Mouse (Mus musculus): ENCODE data around the gene Ift43. TPM values are rescaled to one million over a fixed set of nuclear protein-coding genes. Genes with fewer than 3 reads are reported as not detected.

The Ift43 gene
- total RNA-seq, 1 experiment: 16.9 TPM

DNA sequence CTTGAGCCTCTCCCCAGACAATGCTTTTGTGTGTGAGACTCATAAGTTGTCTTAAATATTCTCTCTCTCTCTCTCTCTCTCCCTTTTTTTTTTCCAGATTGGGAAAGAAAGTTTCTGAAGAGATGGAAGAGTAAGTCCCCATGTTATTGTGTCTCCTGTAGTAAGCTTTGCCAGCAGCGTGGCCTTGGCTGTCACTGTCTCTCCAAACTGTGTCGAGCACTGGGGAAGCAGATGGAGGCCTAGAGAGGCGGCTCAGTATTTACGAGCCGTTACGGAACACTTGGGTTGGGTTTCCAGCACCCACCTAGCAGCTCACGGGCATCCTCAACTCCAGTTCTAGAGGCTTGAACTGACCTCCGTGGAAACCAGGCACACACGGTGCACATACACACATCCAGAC, 56.4 kb downstream of the Ift43 start:
- DNase-seq (ENCODE audit: low read depth, low spot score): no peak
- in situ Hi-C loops (cut with MboI; ENCODE audit: low sequenced_read_pairs in 2 of 2, unreplicated experiment in 2 of 2): loop anchor here in 1 of 2 experiments (25.0 kb wide), 1 partner anchor 474 kb away; no protein-coding TSS in a partner anchor
- Histone ChIP-seq H3K9ac (ENCODE audit: insufficient read depth, low read depth, low read length, poor library complexity, severe bottlenecking) (no peak overlapping the region), H3K4me3 (ENCODE audit: insufficient read depth in 1 of 2, low read depth in 1 of 2, low read length in 2 of 2, poor library complexity in 1 of 2, severe bottlenecking in 1 of 2) (no peak overlapping the region), H3K9me3 (ENCODE audit: control insufficient read depth, insufficient read depth, low read depth, low read length) (no peaks in the 10 kb centered on the region), H3K4me1 (ENCODE audit: control insufficient read depth in 2 of 2, insufficient read depth in 2 of 2, low read length in 2 of 2, poor library complexity in 1 of 2) (peaks cover 0 to 5% of the 10 kb centered on the region in 2 experiments; a peak in 1 of 4 replicates), H3K27ac (ENCODE audit: insufficient read depth, low read depth, low read length, poor library complexity, severe bottlenecking) (no peak overlapping the region), H3K36me3 (ENCODE audit: control insufficient read depth, insufficient read depth, low read length, poor library complexity, severe bottlenecking) (no peaks in the 10 kb centered on the region; the same call in 1 of the 2 replicates)
- TF ChIP-seq CHD2 (IDR thresholded peaks at IDR 0.05; ENCODE audit: low read depth, low read length) (no peak), MAFK (IDR thresholded peaks at IDR 0.05; ENCODE audit: insufficient read depth, low read depth, low read length) (no peak), ZC3H11A (IDR thresholded peaks at IDR 0.05; ENCODE audit: borderline replicate concordance, low read depth, low read length) (no peak)

GRCm38 (mm10) chr12:86142389-86142788, 60.0 kb downstream of the Ift43 start:
- TF ChIP-seq HCFC1 (IDR thresholded peaks at IDR 0.05; ENCODE audit: borderline replicate concordance, insufficient read depth, low read length) (no peak), MAFK (IDR thresholded peaks at IDR 0.05; ENCODE audit: insufficient read depth, low read depth, low read length) (peak; percentile 70), ZC3H11A (IDR thresholded peaks at IDR 0.05; ENCODE audit: borderline replicate concordance, low read depth, low read length) (no peak), CHD2 (IDR thresholded peaks at IDR 0.05; ENCODE audit: low read depth, low read length) (no peak)
- Histone ChIP-seq H3K4me1 (ENCODE audit: control insufficient read depth in 2 of 2, insufficient read depth in 2 of 2, low read length in 2 of 2, poor library complexity in 1 of 2) (peaks cover 4 to 5% of the 10 kb centered on the region in 2 experiments; a peak in 2 of 4 replicates), H3K36me3 (ENCODE audit: control insufficient read depth, insufficient read depth, low read length, poor library complexity, severe bottlenecking) (no peaks in the 10 kb centered on the region; the same call in 1 of the 2 replicates), H3K27ac (ENCODE audit: insufficient read depth, low read depth, low read length, poor library complexity, severe bottlenecking) (no peak overlapping the region), H3K9me3 (ENCODE audit: control insufficient read depth, insufficient read depth, low read depth, low read length) (no peaks in the 10 kb centered on the region), H3K4me3 (ENCODE audit: insufficient read depth in 1 of 2, low read depth in 1 of 2, low read length in 2 of 2, poor library complexity in 1 of 2, severe bottlenecking in 1 of 2) (no peak overlapping the region), H3K9ac (ENCODE audit: insufficient read depth, low read depth, low read length, poor library complexity, severe bottlenecking) (no peak overlapping the region)
- DNase-seq (ENCODE audit: low read depth, low spot score): no peak
- in situ Hi-C loops (cut with MboI; ENCODE audit: low sequenced_read_pairs in 2 of 2, unreplicated experiment in 2 of 2): loop anchor here in 1 of 2 experiments (25.0 kb wide), 1 partner anchor 470 kb away; no protein-coding TSS in a partner anchor

DNA sequence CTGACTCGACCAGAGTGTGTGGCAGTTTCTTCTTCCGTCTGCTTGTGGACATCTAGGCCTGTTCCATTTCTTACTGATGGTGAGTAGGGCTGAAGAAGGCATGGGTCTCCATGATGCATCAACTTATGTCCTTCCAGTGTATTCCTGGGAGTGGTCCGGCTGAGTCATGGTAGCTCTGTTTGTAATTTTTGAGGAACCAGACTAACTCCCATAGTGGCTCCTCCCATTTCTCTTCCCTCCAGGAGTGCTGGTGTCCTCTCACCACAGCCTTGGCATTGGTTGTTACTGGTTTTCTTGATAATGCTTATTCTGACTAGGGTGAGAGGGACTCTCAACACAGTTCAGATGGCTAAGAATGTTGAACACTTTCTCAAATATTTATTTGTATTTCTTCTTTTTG, 63.9 kb downstream of the Ift43 start:
- Histone ChIP-seq H3K9ac (ENCODE audit: insufficient read depth, low read depth, low read length, poor library complexity, severe bottlenecking) (no peak overlapping the region), H3K9me3 (ENCODE audit: control insufficient read depth, insufficient read depth, low read depth, low read length) (no peaks in the 10 kb centered on the region), H3K4me3 (ENCODE audit: insufficient read depth in 1 of 2, low read depth in 1 of 2, low read length in 2 of 2, poor library complexity in 1 of 2, severe bottlenecking in 1 of 2) (no peak overlapping the region), H3K36me3 (ENCODE audit: control insufficient read depth, insufficient read depth, low read length, poor library complexity, severe bottlenecking) (no peaks in the 10 kb centered on the region), H3K4me1 (ENCODE audit: control insufficient read depth in 2 of 2, insufficient read depth in 2 of 2, low read length in 2 of 2, poor library complexity in 1 of 2) (peaks cover 4 to 5% of the 10 kb centered on the region in 2 experiments; a peak in 2 of 4 replicates), H3K27ac (ENCODE audit: insufficient read depth, low read depth, low read length, poor library complexity, severe bottlenecking) (no peak overlapping the region)
- TF ChIP-seq ZC3H11A (IDR thresholded peaks at IDR 0.05; ENCODE audit: borderline replicate concordance, low read depth, low read length): no peak
- TF ChIP-seq MAFK (IDR thresholded peaks at IDR 0.05; ENCODE audit: insufficient read depth, low read depth, low read length): no peak
- no peak for TF ChIP-seq HCFC1 (IDR thresholded peaks at IDR 0.05; ENCODE audit: borderline replicate concordance, insufficient read depth, low read length)
- TF ChIP-seq CHD2 (IDR thresholded peaks at IDR 0.05; ENCODE audit: low read depth, low read length): no peak
- no peak for TF ChIP-seq ZNF384 (IDR thresholded peaks at IDR 0.05; ENCODE audit: low read depth, low read length)
- in situ Hi-C loops (cut with MboI; ENCODE audit: low sequenced_read_pairs in 2 of 2, unreplicated experiment in 2 of 2): loop anchor here in 1 of 2 experiments (25.0 kb wide), 1 partner anchor 466 kb away; no protein-coding TSS in a partner anchor
- no peak for DNase-seq (ENCODE audit: low read depth, low spot score)

GRCm38 (mm10) chr12:86148271-86148670, 65.9 kb downstream of the Ift43 start:
- Histone ChIP-seq H3K36me3 (ENCODE audit: control insufficient read depth, insufficient read depth, low read length, poor library complexity, severe bottlenecking) (no peaks in the 10 kb centered on the region), H3K9me3 (ENCODE audit: control insufficient read depth, insufficient read depth, low read depth, low read length) (no peaks in the 10 kb centered on the region), H3K27ac (ENCODE audit: insufficient read depth, low read depth, low read length, poor library complexity, severe bottlenecking) (no peak overlapping the region), H3K9ac (ENCODE audit: insufficient read depth, low read depth, low read length, poor library complexity, severe bottlenecking) (no peak overlapping the region), H3K4me1 (ENCODE audit: control insufficient read depth in 2 of 2, insufficient read depth in 2 of 2, low read length in 2 of 2, poor library complexity in 1 of 2) (peaks cover 0 to 4% of the 10 kb centered on the region in 2 experiments; a peak in 1 of 4 replicates), H3K4me3 (ENCODE audit: insufficient read depth in 1 of 2, low read depth in 1 of 2, low read length in 2 of 2, poor library complexity in 1 of 2, severe bottlenecking in 1 of 2) (no peak overlapping the region)
- TF ChIP-seq ZC3H11A (IDR thresholded peaks at IDR 0.05; ENCODE audit: borderline replicate concordance, low read depth, low read length) (no peak), ZNF384 (IDR thresholded peaks at IDR 0.05; ENCODE audit: low read depth, low read length) (no peak), CHD2 (IDR thresholded peaks at IDR 0.05; ENCODE audit: low read depth, low read length) (no peak), MAFK (IDR thresholded peaks at IDR 0.05; ENCODE audit: insufficient read depth, low read depth, low read length) (no peak), HCFC1 (IDR thresholded peaks at IDR 0.05; ENCODE audit: borderline replicate concordance, insufficient read depth, low read length) (no peak)
- in situ Hi-C loops (cut with MboI; ENCODE audit: low sequenced_read_pairs in 2 of 2, unreplicated experiment in 2 of 2): loop anchor here in 1 of 2 experiments (25.0 kb wide), 1 partner anchor 464 kb away; no protein-coding TSS in a partner anchor
- no peak for DNase-seq (ENCODE audit: low read depth, low spot score)
